Mouse (Mus musculus) brain, adult 2 months (tissue): Measurements from ENCODE around the gene Usp22.
"Not testable (repeated sequence)": the region's sequence is repeated elsewhere in the genome, so short reads cannot be mapped to it uniquely, and the experiment has no call there.

Source experiments
- DNase-seq: peaks from one replicate; pipeline ENCODE4 v3.0.0; 2011; ENCODE audit warnings: low read depth, low spot score

Usp22 gene

GRCm38 (mm10) chr11:61190776-61191175, 15.9 kb upstream of the Usp22 start:
- DNase-seq, result peak; percentile 36

- no peak for DNase-seq
Observed at GRCm38 (mm10) chr11:61183820-61184219, 9.0 kb upstream of the Usp22 start.

- no peak for DNase-seq
Observed at GRCm38 (mm10) chr11:61181624-61182023, 6.8 kb upstream of the Usp22 start.

GRCm38 (mm10) chr11:61180361-61180760, 5.5 kb upstream of the Usp22 start:
- peak; percentile 75 for DNase-seq

GRCm38 (mm10) chr11:61176321-61176720, 1.5 kb upstream of the Usp22 start:
- DNase-seq, result no peak

- DNase-seq, result no peak
Observed at GRCm38 (mm10) chr11:61175778-61176177, 923 bp upstream of the Usp22 start.

GRCm38 (mm10) chr11:61174291-61174820, 499 bp downstream of the Usp22 start:
- peak; percentile 63 for DNase-seq

GRCm38 (mm10) chr11:61173477-61173876, 1.4 kb downstream of the Usp22 start:
- not testable (repeated sequence) for DNase-seq

GRCm38 (mm10) chr11:61170184-61170583, 4.7 kb downstream of the Usp22 start:
- peak; percentile 46 for DNase-seq

GRCm38 (mm10) chr11:61164881-61165280, 10.0 kb downstream of the Usp22 start:
- no peak for DNase-seq

GRCm38 (mm10) chr11:61164366-61164765, 10.5 kb downstream of the Usp22 start:
- DNase-seq, result no peak

GRCm38 (mm10) chr11:61163341-61163740, 11.5 kb downstream of the Usp22 start:
- no peak for DNase-seq

- DNase-seq, result no peak
Observed at GRCm38 (mm10) chr11:61162776-61163175, 12.1 kb downstream of the Usp22 start.

GRCm38 (mm10) chr11:61161121-61161520, 13.7 kb downstream of the Usp22 start:
- DNase-seq, result no peak

GRCm38 (mm10) chr11:61159796-61160732, 14.8 kb downstream of the Usp22 start:
- DNase-seq, result peak; percentile 88

- no peak for DNase-seq
Observed at GRCm38 (mm10) chr11:61158141-61158540, 16.7 kb downstream of the Usp22 start.

GRCm38 (mm10) chr11:61155727-61156126, 19.1 kb downstream of the Usp22 start:
- peak; percentile 72 for DNase-seq

- peak; percentile 67 for DNase-seq
Observed at GRCm38 (mm10) chr11:61150233-61151001, 24.4 kb downstream of the Usp22 start.

GRCm38 (mm10) chr11:61147300-61147683, 27.6 kb downstream of the Usp22 start:
- DNase-seq, result peak; percentile 78

- DNase-seq, result peak; percentile 61
Observed at GRCm38 (mm10) chr11:61146645-61147299, 28.1 kb downstream of the Usp22 start.

GRCm38 (mm10) chr11:61145551-61145950, 29.3 kb downstream of the Usp22 start:
- DNase-seq, result no peak
